Mouse (Mus musculus) MEL (cell line): Measurements from ENCODE around the gene Hoxd10. TPM values are rescaled to one million over a fixed set of nuclear protein-coding genes. Genes with fewer than 3 reads are reported as not detected.

Source experiments
- DNase-seq: peaks from one replicate; pipeline ENCODE4 v3.0.0; 2011; ENCODE audit warnings: low read depth, low spot score
- H3K27ac ChIP-seq: 2 replicates; pipeline ENCODE4 v1.5.1; 2012; ENCODE audit warnings: low read depth, mild to moderate bottlenecking, control low read depth, low read length, moderate library complexity; ENCODE audit not compliant: control insufficient read depth
- H3K27me3 ChIP-seq, 2 experiments: fragments of 150-350 bp in 1 of 2; sonication (generic) in 1 of 2; 2 replicates each; pipeline ENCODE4 v1.6.1; 2012; ENCODE audit warnings: low read length in 2 of 2, mild to moderate bottlenecking in 2 of 2, improper control_type of control experiment in 1 of 2, moderate library complexity in 1 of 2; ENCODE audit not compliant: insufficient read depth in 2 of 2, control insufficient read depth in 1 of 2
- H3K36me3 ChIP-seq, 2 experiments: 2 replicates each; pipeline ENCODE4 v1.6.1; 2012 to 2014; ENCODE audit warnings: low read length in 2 of 2, improper control_type of control experiment in 1 of 2, inconsistent platforms in 1 of 2, mild to moderate bottlenecking in 1 of 2; ENCODE audit not compliant: insufficient read depth in 2 of 2, control insufficient read depth in 1 of 2
- H3K4me1 ChIP-seq, 2 experiments: fragments of 150-350 bp in 1 of 2; sonication (generic) in 1 of 2; 2 replicates each; pipeline ENCODE4 v1.6.1; 2012; ENCODE audit warnings: low read length in 2 of 2, improper control_type of control experiment in 1 of 2, mild to moderate bottlenecking in 1 of 2; ENCODE audit not compliant: insufficient read depth in 2 of 2, control insufficient read depth in 1 of 2
- H3K4me3 ChIP-seq, 2 experiments: fragments of 150-350 bp in 1 of 2; sonication (generic) in 1 of 2; 2 replicates each; pipeline ENCODE4 v1.5.1; 2012; ENCODE audit warnings: low read depth in 2 of 2, low read length in 2 of 2, mild to moderate bottlenecking in 2 of 2, moderate library complexity in 2 of 2, control low read depth in 1 of 2, improper control_type of control experiment in 1 of 2; ENCODE audit not compliant: control insufficient read depth in 1 of 2, insufficient read depth in 1 of 2
- H3K79me2 ChIP-seq: 2 replicates; pipeline ENCODE4 v1.6.1; 2012; ENCODE audit warnings: mild to moderate bottlenecking, low read length, moderate library complexity; ENCODE audit not compliant: control insufficient read depth, poor library complexity, insufficient read depth
- H3K9ac ChIP-seq: 2 replicates; pipeline ENCODE4 v1.6.1; 2012; ENCODE audit warnings: low read depth, mild to moderate bottlenecking, control low read depth, low read length, moderate library complexity; ENCODE audit not compliant: control insufficient read depth, poor library complexity, severe bottlenecking
- H3K9me3 ChIP-seq: fragments of 150-350 bp; sonication (generic); replicated peaks from 2 replicates; pipeline ENCODE4 v1.6.1; 2012; ENCODE audit warnings: mild to moderate bottlenecking, low read length, improper control_type of control experiment, moderate library complexity; ENCODE audit not compliant: insufficient read depth
- BHLHE40 ChIP-seq: IDR thresholded peaks from 2 replicates; pipeline ENCODE4 v1.6.1; 2012; ENCODE audit warnings: low read depth, mild to moderate bottlenecking, inconsistent platforms, low read length, improper control_type of control experiment, borderline replicate concordance
- CHD2 ChIP-seq: IDR thresholded peaks from 2 replicates; pipeline ENCODE4 v1.6.1; 2011; ENCODE audit warnings: low read length, improper control_type of control experiment
- CTCF ChIP-seq, 3 experiments: IDR thresholded peaks in 2 of 3; conservative IDR thresholded peaks in 1 of 3; 2 replicates each; pipeline ENCODE4 v1.5.1; 2011 to 2012; ENCODE audit warnings: low read length in 3 of 3, low read depth in 2 of 3, mild to moderate bottlenecking in 2 of 3, improper control_type of control experiment in 1 of 3, inconsistent platforms in 1 of 3, mixed read lengths in 1 of 3, moderate library complexity in 1 of 3; ENCODE audit not compliant: control insufficient read depth in 1 of 3, insufficient read depth in 1 of 3, poor library complexity in 1 of 3, severe bottlenecking in 1 of 3
- E2F4 ChIP-seq: IDR thresholded peaks from 2 replicates; pipeline ENCODE4 v1.6.1; 2011; ENCODE audit warnings: low read depth, low read length, improper control_type of control experiment, borderline replicate concordance
- ELF1 ChIP-seq: IDR thresholded peaks from 2 replicates; pipeline ENCODE4 v1.6.1; 2014; ENCODE audit warnings: low read depth, mild to moderate bottlenecking, inconsistent platforms, low read length, improper control_type of control experiment, moderate library complexity
- ETS1 ChIP-seq: IDR thresholded peaks from 2 replicates; pipeline ENCODE4 v1.6.1; 2012; ENCODE audit warnings: low read depth, mild to moderate bottlenecking, inconsistent platforms, low read length, improper control_type of control experiment, moderate library complexity
- GATA1 ChIP-seq: IDR thresholded peaks from 2 replicates; pipeline ENCODE4 v1.6.1; 2011; ENCODE audit warnings: low read depth, low read length, improper control_type of control experiment
- HCFC1 ChIP-seq: IDR thresholded peaks from 2 replicates; pipeline ENCODE4 v1.6.1; 2012; ENCODE audit warnings: low read depth, mild to moderate bottlenecking, inconsistent platforms, low read length, improper control_type of control experiment, moderate library complexity
- KAT2A ChIP-seq: conservative IDR thresholded peaks from 2 replicates; pipeline ENCODE4 v1.6.1; 2012; ENCODE audit warnings: low read depth, low read length, improper control_type of control experiment, inconsistent platforms
- MAFK ChIP-seq: IDR thresholded peaks from 2 replicates; pipeline ENCODE4 v1.6.1; 2011; ENCODE audit warnings: low read depth, mild to moderate bottlenecking, low read length, improper control_type of control experiment, borderline replicate concordance
- MAZ ChIP-seq: IDR thresholded peaks from 2 replicates; pipeline ENCODE4 v1.6.1; 2012; ENCODE audit warnings: low read depth, mild to moderate bottlenecking, inconsistent platforms, low read length, improper control_type of control experiment
- MYB ChIP-seq: IDR thresholded peaks from 2 replicates; pipeline ENCODE4 v1.6.1; 2011; ENCODE audit warnings: mild to moderate bottlenecking, low read depth, low read length, improper control_type of control experiment
- POLR2A ChIP-seq, 2 experiments: IDR thresholded peaks; 2 replicates each; pipeline ENCODE4 v1.6.1; 2011 to 2012; ENCODE audit warnings: low read length in 2 of 2, mild to moderate bottlenecking in 2 of 2, control low read depth in 1 of 2, improper control_type of control experiment in 1 of 2, low read depth in 1 of 2, moderate library complexity in 1 of 2; ENCODE audit not compliant: control insufficient read depth in 1 of 2, insufficient read depth in 1 of 2, poor library complexity in 1 of 2
- RAD21 ChIP-seq: IDR thresholded peaks from 2 replicates; pipeline ENCODE4 v1.6.1; 2011; ENCODE audit warnings: mild to moderate bottlenecking, low read depth, low read length, improper control_type of control experiment
- TAL1 ChIP-seq: IDR thresholded peaks from 2 replicates; pipeline ENCODE4 v1.6.1; 2012; ENCODE audit warnings: mild to moderate bottlenecking, inconsistent platforms, low read length, moderate library complexity, mixed read lengths
- TBP ChIP-seq: IDR thresholded peaks from 2 replicates; pipeline ENCODE4 v1.8.0; 2011; ENCODE audit warnings: low read depth, low read length, improper control_type of control experiment
- UBTF ChIP-seq: IDR thresholded peaks from 2 replicates; pipeline ENCODE4 v1.6.1; 2012; ENCODE audit warnings: low read depth, mild to moderate bottlenecking, inconsistent platforms, low read length, improper control_type of control experiment, moderate library complexity, borderline replicate concordance; ENCODE audit not compliant: insufficient read depth
- USF1 ChIP-seq: IDR thresholded peaks from 2 replicates; pipeline ENCODE4 v1.6.1; 2014; ENCODE audit warnings: low read depth, mild to moderate bottlenecking, inconsistent platforms, low read length, improper control_type of control experiment, moderate library complexity
- ZC3H11A ChIP-seq: IDR thresholded peaks from 2 replicates; pipeline ENCODE4 v1.6.1; 2012; ENCODE audit warnings: low read depth, mild to moderate bottlenecking, inconsistent platforms, low read length, improper control_type of control experiment
- ZMIZ1 ChIP-seq: IDR thresholded peaks from 2 replicates; pipeline ENCODE4 v1.6.1; 2012; ENCODE audit warnings: low read depth, mild to moderate bottlenecking, inconsistent platforms, low read length, improper control_type of control experiment, moderate library complexity
- ZNF384 ChIP-seq: IDR thresholded peaks from 2 replicates; pipeline ENCODE4 v1.6.1; 2012; ENCODE audit warnings: low read depth, mild to moderate bottlenecking, inconsistent platforms, low read length, improper control_type of control experiment
- polyA plus RNA-seq, 2 experiments: library from polyadenylated mRNA; stranded (reverse) in 1 of 2; unstranded in 1 of 2; fragments of >175 nt in 1 of 2; fragments of >200 nt in 1 of 2; gene quantifications; 2 replicates each; pipeline versions ENCODE4 v1.2.1 to v1.2.4; 2012; ENCODE audit warnings: low replicate concordance in 2 of 2, low read depth in 1 of 2; ENCODE audit not compliant: insufficient read length in 2 of 2, insufficient read depth in 1 of 2, missing spikeins in 1 of 2
- total RNA-seq: library from RNA; depleted of rRNA; stranded (reverse); fragments of 300-350 nt; gene quantifications from 2 replicates; pipeline ENCODE4 v1.2.3, GENCODE M21; 2012

Gene Hoxd10
- total and polyA plus RNA-seq, 3 experiments, result not detected

GRCm38 (mm10) chr2:74694066-74694465 lies 2.3 kb downstream of the Hoxd10 start:
- TF ChIP-seq ELF1, result no peak
- no peak for TF ChIP-seq HCFC1
- TF ChIP-seq TBP, result no peak
- TF ChIP-seq KAT2A, result no peak
- TF ChIP-seq POLR2A (IDR thresholded peaks at IDR 0.05; ENCODE audit: control insufficient read depth in 1 of 2, insufficient read depth in 1 of 2, low read depth in 1 of 2, low read length in 2 of 2, poor library complexity in 1 of 2), result no peak
- TF ChIP-seq CHD2, result no peak
- no peak for TF ChIP-seq MAFK
- no peak for TF ChIP-seq BHLHE40
- TF ChIP-seq GATA1, result no peak
- TF ChIP-seq, all 39 proteins: peak for 0
- no peak overlapping the region for H3K4me3 ChIP-seq
- H3K9me3 ChIP-seq, result no peaks in the 10 kb centered on the region
- no peaks in the 10 kb centered on the region for H3K79me2 ChIP-seq
- no peaks in the 10 kb centered on the region; a peak in 2 of 4 replicates for H3K27me3 ChIP-seq
- no peak for DNase-seq
- H3K27ac ChIP-seq, result no peak overlapping the region
- no peaks in the 10 kb centered on the region for H3K4me1 ChIP-seq
- no peaks in the 10 kb centered on the region for H3K36me3 ChIP-seq
- H3K9ac ChIP-seq, result no peak overlapping the region

- no peak for DNase-seq
- Histone ChIP-seq H3K9me3 (no peaks in the 10 kb centered on the region), H3K9ac (no peak overlapping the region), H3K4me3 (no peak overlapping the region), H3K79me2 (no peaks in the 10 kb centered on the region), H3K27me3 (no peaks in the 10 kb centered on the region; a peak in 2 of 4 replicates), H3K4me1 (no peaks in the 10 kb centered on the region), H3K27ac (no peak overlapping the region), H3K36me3 (no peaks in the 10 kb centered on the region)
- no peak for TF ChIP-seq RAD21
Measured at GRCm38 (mm10) chr2:74695383-74695782, 3.7 kb downstream of the Hoxd10 start.

GRCm38 (mm10) chr2:74695813-74696430 lies 4.2 kb downstream of the Hoxd10 start:
- Histone ChIP-seq H3K4me1 (no peaks in the 10 kb centered on the region), H3K36me3 (no peaks in the 10 kb centered on the region), H3K9me3 (no peaks in the 10 kb centered on the region), H3K79me2 (no peaks in the 10 kb centered on the region), H3K27me3 (no peaks in the 10 kb centered on the region; a peak in 2 of 4 replicates), H3K27ac (no peak overlapping the region), H3K4me3 (no peak overlapping the region), H3K9ac (no peak overlapping the region)
- DNase-seq, result no peak
- TF ChIP-seq CTCF (IDR thresholded peaks at IDR 0.05 in 2 of 3, conservative IDR thresholded peaks at IDR 0.05 in 1 of 3; ENCODE audit: control insufficient read depth in 1 of 3, insufficient read depth in 1 of 3, low read depth in 2 of 3, low read length in 3 of 3, poor library complexity in 1 of 3, severe bottlenecking in 1 of 3), result no peak
- TF ChIP-seq USF1, result no peak
- no peak for TF ChIP-seq ZMIZ1
- no peak for TF ChIP-seq HCFC1
- TF ChIP-seq ZNF384, result no peak
- no peak for TF ChIP-seq ETS1
- TF ChIP-seq KAT2A, result no peak
- no peak for TF ChIP-seq E2F4
- TF ChIP-seq UBTF, result no peak
- no peak for TF ChIP-seq ZC3H11A
- no peak for TF ChIP-seq CHD2
- TF ChIP-seq MYB, result no peak
- no peak for TF ChIP-seq MAZ
- no peak for TF ChIP-seq BHLHE40
- TF ChIP-seq MAFK, result no peak
- TF ChIP-seq TAL1, result no peak
